ENCODE assay signal across 8 mouse cellular contexts in the genomic region with DNA sequence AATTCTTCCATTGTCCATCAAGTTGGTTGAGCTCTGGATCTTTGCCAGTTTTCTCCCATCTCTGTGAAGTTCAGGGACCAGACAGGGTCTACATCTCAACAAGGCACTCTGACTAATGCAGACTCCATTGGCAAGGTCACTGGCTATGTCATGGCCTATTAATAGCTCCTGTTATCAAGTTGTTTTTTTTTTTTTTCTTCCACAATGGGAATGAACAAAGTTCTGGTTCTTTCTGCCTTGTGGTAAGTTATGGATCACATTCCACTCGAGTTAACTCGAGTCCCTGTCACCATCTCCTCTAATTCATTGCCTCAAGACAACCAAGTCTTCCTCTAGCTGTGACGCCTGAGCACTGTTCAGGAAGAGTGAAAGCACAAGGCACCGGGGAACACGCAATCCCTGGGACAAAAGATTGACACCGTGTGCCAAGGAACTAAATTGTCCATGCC. TPM values are rescaled to one million over a fixed set of nuclear protein-coding genes. Genes with fewer than 3 reads are reported as not detected.
DNase-seq lines count a peak whose midpoint lies in the region; ATAC-seq and TF ChIP-seq lines count a peak whose summit lies in the region.

No protein-coding gene starts in this region.

- H3K79me2 ChIP-seq in MEL (ENCODE audit: control insufficient read depth, insufficient read depth, low read length, poor library complexity), result peaks cover 30% of the 10 kb centered on the region

- no peak overlapping the region for H3K4me3 ChIP-seq in kidney, embryonic 14.5 days (ENCODE audit: low read length)
- H3K4me3 ChIP-seq in MEL (ENCODE audit: control insufficient read depth in 1 of 2, insufficient read depth in 1 of 2, low read depth in 2 of 2, low read length in 2 of 2), result peak overlapping the region; percentile 63 to 77
- H3K4me3 ChIP-seq in liver, embryonic 12.5 days, result peak overlapping the region; percentile 97; the same call in 1 of the 2 replicates
- H3K4me3 ChIP-seq in cerebellum, adult 2 months (replicated peaks; ENCODE audit: insufficient read depth, low read depth, low read length), result no peak overlapping the region

- DNase-seq in kidney, adult 11 months, result no peak
- peak; percentile 73 for DNase-seq in MEL (ENCODE audit: low read depth, low spot score)
- DNase-seq in heart, adult 18-20 months, result peak; percentile 52 to 59
- no peak for DNase-seq in cerebellum, adult 2 months
- no peak for DNase-seq in thymus, postnatal 25 days

- TF ChIP-seq EP300 in MEL (IDR thresholded peaks at IDR 0.05; ENCODE audit: low read depth in 1 of 2, low read length in 2 of 2), result 0 out of 4 replicates have a peak, but pooled peaks of 1 of the 2 experiments have one; percentile 12

- H3K4me2 ChIP-seq in kidney, embryonic 14.5 days (replicated peaks; ENCODE audit: low read depth, low read length), result peak overlapping the region; percentile 71; the same call in 1 of the 2 replicates
- peak overlapping the region; percentile 96 for H3K4me2 ChIP-seq in liver, embryonic 12.5 days

- no peak for TF ChIP-seq CTCF in MEL (IDR thresholded peaks at IDR 0.05 in 2 of 3, conservative IDR thresholded peaks at IDR 0.05 in 1 of 3; ENCODE audit: control insufficient read depth in 1 of 3, insufficient read depth in 1 of 3, low read depth in 2 of 3, low read length in 3 of 3, poor library complexity in 1 of 3, severe bottlenecking in 1 of 3)
- no peak for TF ChIP-seq CTCF in cerebellum, adult 2 months (IDR thresholded peaks at IDR 0.05; ENCODE audit: borderline replicate concordance, insufficient read depth, low read depth, low read length)

- ATAC-seq in kidney, embryonic 14.5 days (ENCODE audit: low FRiP score, low TSS enrichment), result no peak
- no peak for ATAC-seq in liver, embryonic 12.5 days
- no peak for ATAC-seq in erythroid progenitor cell, adult 5-6 weeks (replicated peaks; ENCODE audit: low FRiP score, poor library complexity, severe bottlenecking)

- no peaks in the 10 kb centered on the region for H3K9me3 ChIP-seq in kidney, embryonic 14.5 days (ENCODE audit: control insufficient read depth, low read length)
- H3K9me3 ChIP-seq in MEL (replicated peaks; ENCODE audit: insufficient read depth, low read length), result no peaks in the 10 kb centered on the region
- H3K9me3 ChIP-seq in liver, embryonic 12.5 days (replicated peaks), result no peaks in the 10 kb centered on the region

- TF ChIP-seq POLR2A in MEL (IDR thresholded peaks at IDR 0.05; ENCODE audit: control insufficient read depth in 1 of 2, insufficient read depth in 1 of 2, low read depth in 1 of 2, low read length in 2 of 2, poor library complexity in 1 of 2), result no peak
- TF ChIP-seq POLR2A in cerebellum, adult 2 months (IDR thresholded peaks at IDR 0.05; ENCODE audit: borderline replicate concordance, insufficient read depth, low read length), result no peak

- no peak for TF ChIP-seq RAD21 in MEL (IDR thresholded peaks at IDR 0.05; ENCODE audit: low read depth, low read length)

- no peaks in the 10 kb centered on the region for H3K36me3 ChIP-seq in kidney, embryonic 14.5 days (ENCODE audit: control insufficient read depth, insufficient read depth, low read length)
- peaks cover 0 to 36% of the 10 kb centered on the region in 2 experiments; a peak in 2 of 4 replicates for H3K36me3 ChIP-seq in MEL (ENCODE audit: control insufficient read depth in 1 of 2, insufficient read depth in 2 of 2, low read length in 2 of 2)
- H3K36me3 ChIP-seq in liver, embryonic 12.5 days, result peaks cover 8% of the 10 kb centered on the region

- no peak overlapping the region for H3K9ac ChIP-seq in kidney, embryonic 14.5 days (ENCODE audit: low read depth, low read length)
- H3K9ac ChIP-seq in MEL (ENCODE audit: control insufficient read depth, low read depth, low read length, poor library complexity, severe bottlenecking), result peak overlapping the region; percentile 70
- H3K9ac ChIP-seq in liver, embryonic 12.5 days, result peak overlapping the region; percentile 95

- H3K27ac ChIP-seq in kidney, embryonic 14.5 days (ENCODE audit: low read depth, low read length), result no peak overlapping the region
- peak overlapping the region; percentile 98 for H3K27ac ChIP-seq in MEL (ENCODE audit: control insufficient read depth, low read depth, low read length)
- peak overlapping the region; percentile 99 for H3K27ac ChIP-seq in liver, embryonic 12.5 days
- no peak overlapping the region for H3K27ac ChIP-seq in cerebellum, adult 2 months (ENCODE audit: insufficient read depth, low read length)

- H3K27me3 ChIP-seq in kidney, embryonic 14.5 days (ENCODE audit: control insufficient read depth, insufficient read depth, low read length), result no peaks in the 10 kb centered on the region
- peaks cover 5 to 8% of the 10 kb centered on the region in 2 experiments for H3K27me3 ChIP-seq in MEL (ENCODE audit: control insufficient read depth in 1 of 2, insufficient read depth in 2 of 2, low read length in 2 of 2)
- H3K27me3 ChIP-seq in liver, embryonic 12.5 days (replicated peaks), result peaks cover 15% of the 10 kb centered on the region
- H3K27me3 ChIP-seq in cerebellum, adult 2 months (ENCODE audit: control insufficient read depth, insufficient read depth, low read length), result no peaks in the 10 kb centered on the region

- 57% methylated on average over 6 of the region's 6 CpGs for WGBS in kidney, embryonic 14.5 days
- 52% methylated on average over 6 of the region's 6 CpGs for WGBS in liver, embryonic 12.5 days (ENCODE audit: insufficient replicate concordance)
- WGBS in cerebellum, adult 2 months, result 64% methylated on average over 6 of the region's 6 CpGs

- H3K4me1 ChIP-seq in kidney, embryonic 14.5 days (ENCODE audit: control insufficient read depth, insufficient read depth, low read length), result peaks cover 27% of the 10 kb centered on the region
- peaks cover 28 to 42% of the 10 kb centered on the region in 2 experiments for H3K4me1 ChIP-seq in MEL (ENCODE audit: control insufficient read depth in 1 of 2, insufficient read depth in 2 of 2, low read length in 2 of 2)
- H3K4me1 ChIP-seq in liver, embryonic 12.5 days, result peaks cover 76% of the 10 kb centered on the region
- peaks cover 19% of the 10 kb centered on the region for H3K4me1 ChIP-seq in cerebellum, adult 2 months (ENCODE audit: control insufficient read depth, insufficient read depth, low read length)

RNA-seq across cellular contexts. Expression of gene Ormdl3, which starts 1.7 kb away (rescaled TPM):
- 7.1 and 26.6 TPM in 2 replicates for polyA plus RNA-seq in kidney, embryonic 14.5 days (2014; fragmentation: Nextera tagmentation; extraction: Ambion mirVana)
- 60.3 and 93.7 TPM in 2 replicates for total RNA-seq in MEL (2012; rRNA removed)
- polyA plus RNA-seq in MEL (2012; ENCODE audit: insufficient read depth in 1 of 2, insufficient read length in 2 of 2, low read depth in 1 of 2, low replicate concordance in 2 of 2, missing spikeins in 1 of 2), result 10 to 100 TPM in 1 of 2 experiments, not detected in 1; 52.7 TPM
- 10 to 100 TPM; 42.6 to 47.5 TPM for total RNA-seq in heart, adult 18-20 months (2021)
- polyA plus RNA-seq in liver, embryonic 12.5 days (2016; fragmentation: Nextera tagmentation; extraction: Ambion mirVana), result 44.2 and 44.3 TPM in 2 replicates
- 64.6 and 66.8 TPM in 2 replicates for polyA plus RNA-seq in cerebellum, adult 2 months (2012; rRNA removed)
- 54.5 and 58.4 TPM in 2 replicates for total RNA-seq in erythroid progenitor cell, adult 5-6 weeks (2015; ENCODE audit: low replicate concordance)
- 68.6 and 79.1 TPM in 2 replicates for total RNA-seq in erythroid progenitor cell, adult 5-6 weeks (2017; ENCODE audit: low replicate concordance)

RNA-seq across cellular contexts. Expression of gene Lrrc3c, which starts 9.2 kb away (rescaled TPM):
- polyA plus RNA-seq in kidney, embryonic 14.5 days (2014; fragmentation: Nextera tagmentation; extraction: Ambion mirVana), result not detected in 2 replicates
- not detected in 2 replicates for total RNA-seq in MEL (2012; rRNA removed)
- polyA plus RNA-seq in MEL (2012; ENCODE audit: insufficient read depth in 1 of 2, insufficient read length in 2 of 2, low read depth in 1 of 2, low replicate concordance in 2 of 2, missing spikeins in 1 of 2), result not detected
- total RNA-seq in heart, adult 18-20 months (2021), result not detected
- polyA plus RNA-seq in liver, embryonic 12.5 days (2016; fragmentation: Nextera tagmentation; extraction: Ambion mirVana), result not detected in 2 replicates
- polyA plus RNA-seq in cerebellum, adult 2 months (2012; rRNA removed), result 0.41 TPM in 1 of 2 replicates, not detected in the other
- not detected in 2 replicates for total RNA-seq in erythroid progenitor cell, adult 5-6 weeks (2015; ENCODE audit: low replicate concordance)
- total RNA-seq in erythroid progenitor cell, adult 5-6 weeks (2017; ENCODE audit: low replicate concordance), result not detected in 2 replicates

RNA-seq across cellular contexts. Expression of gene Gm12355, which starts 36.6 kb away (rescaled TPM):
- 0.60 and 1.2 TPM in 2 replicates for polyA plus RNA-seq in kidney, embryonic 14.5 days (2014; fragmentation: Nextera tagmentation; extraction: Ambion mirVana)
- 2.1 and 3.4 TPM in 2 replicates for total RNA-seq in MEL (2012; rRNA removed)
- polyA plus RNA-seq in MEL (2012; ENCODE audit: insufficient read depth in 1 of 2, insufficient read length in 2 of 2, low read depth in 1 of 2, low replicate concordance in 2 of 2, missing spikeins in 1 of 2), result under 1 TPM in 1 of 2 experiments, not detected in 1; 0.58 TPM
- 10 to 100 TPM in 1 of 2 experiments, 1 to 10 TPM in 1; 6.6 to 10.4 TPM for total RNA-seq in heart, adult 18-20 months (2021)
- 0.87 and 0.96 TPM in 2 replicates for polyA plus RNA-seq in liver, embryonic 12.5 days (2016; fragmentation: Nextera tagmentation; extraction: Ambion mirVana)
- 0.33 and 0.35 TPM in 2 replicates for polyA plus RNA-seq in cerebellum, adult 2 months (2012; rRNA removed)
- total RNA-seq in erythroid progenitor cell, adult 5-6 weeks (2015; ENCODE audit: low replicate concordance), result 5.4 TPM in 1 of 2 replicates, not detected in the other
- 1.1 and 3.9 TPM in 2 replicates for total RNA-seq in erythroid progenitor cell, adult 5-6 weeks (2017; ENCODE audit: low replicate concordance)

RNA-seq across cellular contexts. Expression of gene Gsdma3, which starts 37.3 kb away (rescaled TPM):
- not detected in 2 replicates for polyA plus RNA-seq in kidney, embryonic 14.5 days (2014; fragmentation: Nextera tagmentation; extraction: Ambion mirVana)
- total RNA-seq in MEL (2012; rRNA removed), result not detected in 2 replicates
- not detected for polyA plus RNA-seq in MEL (2012; ENCODE audit: insufficient read depth in 1 of 2, insufficient read length in 2 of 2, low read depth in 1 of 2, low replicate concordance in 2 of 2, missing spikeins in 1 of 2)
- total RNA-seq in heart, adult 18-20 months (2021), result 1 to 10 TPM; 3.0 to 3.1 TPM
- not detected in 2 replicates for polyA plus RNA-seq in liver, embryonic 12.5 days (2016; fragmentation: Nextera tagmentation; extraction: Ambion mirVana)
- polyA plus RNA-seq in cerebellum, adult 2 months (2012; rRNA removed), result not detected in 2 replicates
- not detected in 2 replicates for total RNA-seq in erythroid progenitor cell, adult 5-6 weeks (2015; ENCODE audit: low replicate concordance)
- total RNA-seq in erythroid progenitor cell, adult 5-6 weeks (2017; ENCODE audit: low replicate concordance), result not detected in 2 replicates

RNA-seq across cellular contexts. Expression of gene Zpbp2, which starts 38.0 kb away (rescaled TPM):
- polyA plus RNA-seq in kidney, embryonic 14.5 days (2014; fragmentation: Nextera tagmentation; extraction: Ambion mirVana), result 0.30 and 0.61 TPM in 2 replicates
- total RNA-seq in MEL (2012; rRNA removed), result 0.12 and 0.42 TPM in 2 replicates
- under 1 TPM in 1 of 2 experiments, not detected in 1; 0.58 TPM for polyA plus RNA-seq in MEL (2012; ENCODE audit: insufficient read depth in 1 of 2, insufficient read length in 2 of 2, low read depth in 1 of 2, low replicate concordance in 2 of 2, missing spikeins in 1 of 2)
- not detected for total RNA-seq in heart, adult 18-20 months (2021)
- polyA plus RNA-seq in liver, embryonic 12.5 days (2016; fragmentation: Nextera tagmentation; extraction: Ambion mirVana), result 0.46 and 0.55 TPM in 2 replicates
- polyA plus RNA-seq in cerebellum, adult 2 months (2012; rRNA removed), result 0.13 and 0.20 TPM in 2 replicates
- 7.5 and 8.3 TPM in 2 replicates for total RNA-seq in erythroid progenitor cell, adult 5-6 weeks (2015; ENCODE audit: low replicate concordance)
- 3.1 and 13.2 TPM in 2 replicates for total RNA-seq in erythroid progenitor cell, adult 5-6 weeks (2017; ENCODE audit: low replicate concordance)

Comparison
In these comparisons a context has a peak if more than half of its experiments do, and no peak if none do; other contexts are left out.
1. H3K27ac ChIP-seq: peak in MEL (single experiment) and liver, embryonic 12.5 days (single experiment); none in kidney, embryonic 14.5 days (single experiment) and cerebellum, adult 2 months (single experiment).
2. H3K4me3 ChIP-seq: peak in MEL (2 of 2) and liver, embryonic 12.5 days (single experiment); none in kidney, embryonic 14.5 days (single experiment) and cerebellum, adult 2 months (single experiment).
3. DNase-seq: peak in MEL (single experiment) and heart, adult 18-20 months (2 of 2); none in kidney, adult 11 months (single experiment), cerebellum, adult 2 months (0 of 2) and thymus, postnatal 25 days (single experiment).